Mouse (Mus musculus): ENCODE data around the gene Fgg. TPM values are rescaled to one million over a fixed set of nuclear protein-coding genes. Genes with fewer than 3 reads are reported as not detected.

Gene Fgg
- polyA plus RNA-seq, 1 experiment from 2014 or later = 0.13 TPM

DNA sequence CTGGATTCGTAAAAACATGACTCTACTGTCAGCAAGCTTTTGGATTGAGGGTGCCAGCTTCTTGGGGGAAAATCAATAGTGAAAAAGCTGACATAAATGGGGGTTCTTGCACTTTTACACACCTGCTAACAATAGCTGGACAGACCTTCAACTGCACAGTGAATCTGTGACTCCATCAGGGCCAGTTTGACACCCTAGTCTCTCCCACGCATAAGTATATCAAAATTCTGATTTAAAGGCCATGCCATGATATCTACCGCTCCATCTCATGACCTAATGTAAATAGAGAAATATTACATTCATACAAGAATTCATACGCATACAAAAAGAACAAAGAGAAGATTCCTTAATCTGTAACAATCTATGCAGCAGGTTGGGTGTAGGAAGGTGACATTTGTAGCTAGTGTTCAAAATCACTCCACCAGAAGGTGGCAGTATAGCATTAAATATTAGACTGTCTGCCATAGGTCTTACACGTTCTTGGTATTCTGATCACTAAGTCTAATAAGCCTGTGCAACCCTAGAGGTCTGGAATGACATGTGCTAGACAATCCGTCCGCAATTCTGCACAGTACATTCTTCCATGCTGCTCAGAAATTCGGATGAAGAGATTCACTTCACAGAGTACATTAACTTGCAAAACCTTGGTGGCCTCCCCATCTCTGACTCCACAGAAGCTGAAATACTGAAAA lies 8.6 kb upstream of the Fgg start:
- peak; percentile 92 for ATAC-seq (ENCODE audit: low read depth)
- H3K4me2 ChIP-seq (ENCODE audit: low read depth, low read length) = no peak overlapping the region
- H3K27ac ChIP-seq (replicated peaks; ENCODE audit: low read depth, low read length) = no peak overlapping the region
- 30% methylated on average over 8 of the region's 8 CpGs for WGBS
- no peak overlapping the region for H3K9ac ChIP-seq (ENCODE audit: low read depth, low read length)
- no peaks in the 10 kb centered on the region for H3K36me3 ChIP-seq (ENCODE audit: control insufficient read depth, insufficient read depth, low read length)
- no peaks in the 10 kb centered on the region for H3K9me3 ChIP-seq (ENCODE audit: control insufficient read depth, low read length)
- peaks cover 12% of the 10 kb centered on the region; the same call in 1 of the 2 replicates for H3K27me3 ChIP-seq (replicated peaks; ENCODE audit: control insufficient read depth, insufficient read depth, low read length)
- peak; percentile 91 for DNase-seq (ENCODE audit: low spot score)
- no peaks in the 10 kb centered on the region for H3K4me1 ChIP-seq (ENCODE audit: control insufficient read depth, insufficient read depth, low read length)
- no peak overlapping the region for H3K4me3 ChIP-seq (ENCODE audit: low read depth, low read length)

- Histone ChIP-seq H3K4me3 (ENCODE audit: low read depth, low read length) (no peak overlapping the region), H3K36me3 (ENCODE audit: control insufficient read depth, insufficient read depth, low read length) (no peaks in the 10 kb centered on the region), H3K4me2 (ENCODE audit: low read depth, low read length) (no peak overlapping the region), H3K27ac (replicated peaks; ENCODE audit: low read depth, low read length) (no peak overlapping the region), H3K9ac (ENCODE audit: low read depth, low read length) (no peak overlapping the region), H3K9me3 (ENCODE audit: control insufficient read depth, low read length) (no peaks in the 10 kb centered on the region), H3K27me3 (replicated peaks; ENCODE audit: control insufficient read depth, insufficient read depth, low read length) (peaks cover 8% of the 10 kb centered on the region; the same call in 1 of the 2 replicates), H3K4me1 (ENCODE audit: control insufficient read depth, insufficient read depth, low read length) (no peaks in the 10 kb centered on the region)
- 84% methylated on average over 9 of the region's 9 CpGs for WGBS
- ATAC-seq (ENCODE audit: low read depth) = no peak
- no peak for DNase-seq (ENCODE audit: low spot score)
These were observed 7.5 kb upstream of the Fgg start for GRCm38 (mm10) chr3:82999995-83000394.

GRCm38 (mm10) chr3:83002191-83002590 lies 5.3 kb upstream of the Fgg start:
- no peaks in the 10 kb centered on the region; the same call in 1 of the 2 replicates for H3K27me3 ChIP-seq (replicated peaks; ENCODE audit: control insufficient read depth, insufficient read depth, low read length)
- no peaks in the 10 kb centered on the region for H3K4me1 ChIP-seq (ENCODE audit: control insufficient read depth, insufficient read depth, low read length)
- ATAC-seq (ENCODE audit: low read depth) = no peak
- no peaks in the 10 kb centered on the region for H3K36me3 ChIP-seq (ENCODE audit: control insufficient read depth, insufficient read depth, low read length)
- H3K27ac ChIP-seq (replicated peaks; ENCODE audit: low read depth, low read length) = no peak overlapping the region
- H3K4me3 ChIP-seq (ENCODE audit: low read depth, low read length) = no peak overlapping the region
- no peaks in the 10 kb centered on the region for H3K9me3 ChIP-seq (ENCODE audit: control insufficient read depth, low read length)
- DNase-seq (ENCODE audit: low spot score) = peak; percentile 16
- no peak overlapping the region for H3K4me2 ChIP-seq (ENCODE audit: low read depth, low read length)
- H3K9ac ChIP-seq (ENCODE audit: low read depth, low read length) = no peak overlapping the region
- WGBS = 1% methylated on average over 2 of the region's 2 CpGs

DNA sequence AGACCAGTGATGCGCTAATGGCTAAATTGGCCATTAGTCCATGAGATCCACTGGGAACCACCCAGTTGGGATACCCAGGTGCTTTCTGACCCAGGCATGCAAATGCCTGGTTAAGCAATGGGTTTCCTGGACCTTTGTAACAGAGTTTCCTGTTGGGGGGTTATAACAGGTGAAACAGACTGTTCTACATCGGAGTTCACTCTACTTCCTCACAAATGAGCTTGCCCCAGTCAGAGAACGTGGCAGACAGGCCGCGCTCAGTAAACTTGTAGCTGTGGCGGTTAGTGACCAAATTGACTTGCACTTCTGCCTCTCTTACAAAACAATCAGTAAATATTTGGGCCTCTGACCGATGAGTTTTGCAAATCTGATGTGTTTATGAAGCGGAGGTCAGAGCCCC lies 4.5 kb upstream of the Fgg start:
- DNase-seq (ENCODE audit: low spot score) = no peak
- no peak overlapping the region for H3K4me3 ChIP-seq (ENCODE audit: low read depth, low read length)
- no peaks in the 10 kb centered on the region for H3K9me3 ChIP-seq (ENCODE audit: control insufficient read depth, low read length)
- no peaks in the 10 kb centered on the region for H3K4me1 ChIP-seq (ENCODE audit: control insufficient read depth, insufficient read depth, low read length)
- H3K27ac ChIP-seq (replicated peaks; ENCODE audit: low read depth, low read length) = no peak overlapping the region
- no peak for ATAC-seq (ENCODE audit: low read depth)
- H3K36me3 ChIP-seq (ENCODE audit: control insufficient read depth, insufficient read depth, low read length) = no peaks in the 10 kb centered on the region
- H3K4me2 ChIP-seq (ENCODE audit: low read depth, low read length) = no peak overlapping the region
- WGBS = 89% methylated on average over 8 of the region's 8 CpGs
- no peaks in the 10 kb centered on the region for H3K27me3 ChIP-seq (replicated peaks; ENCODE audit: control insufficient read depth, insufficient read depth, low read length)
- H3K9ac ChIP-seq (ENCODE audit: low read depth, low read length) = no peak overlapping the region

DNA sequence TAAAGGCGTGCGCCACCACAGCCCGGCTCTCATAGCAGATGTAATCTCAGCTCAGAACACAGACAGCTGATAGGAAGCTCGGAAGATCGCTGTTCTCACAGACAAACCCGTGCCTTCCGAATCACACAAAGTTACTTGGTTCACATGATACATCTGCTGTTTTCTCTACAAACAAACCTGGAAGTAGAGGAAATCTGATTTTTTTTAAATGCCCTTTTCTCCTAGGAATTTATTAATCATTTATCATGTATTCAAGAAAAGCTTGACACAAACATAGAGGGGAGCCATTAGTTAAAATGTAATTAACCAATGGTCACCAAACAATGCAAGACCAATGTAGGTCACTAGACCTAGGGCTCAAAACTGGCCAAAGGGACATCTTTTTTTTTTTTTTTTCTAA lies 2.7 kb upstream of the Fgg start:
- Histone ChIP-seq H3K4me1 (ENCODE audit: control insufficient read depth, insufficient read depth, low read length) (no peaks in the 10 kb centered on the region), H3K36me3 (ENCODE audit: control insufficient read depth, insufficient read depth, low read length) (no peaks in the 10 kb centered on the region), H3K27me3 (replicated peaks; ENCODE audit: control insufficient read depth, insufficient read depth, low read length) (no peaks in the 10 kb centered on the region), H3K4me2 (ENCODE audit: low read depth, low read length) (no peak overlapping the region), H3K9ac (ENCODE audit: low read depth, low read length) (no peak overlapping the region), H3K9me3 (ENCODE audit: control insufficient read depth, low read length) (no peaks in the 10 kb centered on the region), H3K27ac (replicated peaks; ENCODE audit: low read depth, low read length) (no peak overlapping the region), H3K4me3 (ENCODE audit: low read depth, low read length) (no peak overlapping the region)
- ATAC-seq (ENCODE audit: low read depth) = no peak
- 84% methylated on average over 7 of the region's 7 CpGs for WGBS
- no peak for DNase-seq (ENCODE audit: low spot score)

GRCm38 (mm10) chr3:83010291-83010690 lies 2.8 kb downstream of the Fgg start:
- Histone ChIP-seq H3K9ac (ENCODE audit: low read depth, low read length) (no peak overlapping the region), H3K27me3 (replicated peaks; ENCODE audit: control insufficient read depth, insufficient read depth, low read length) (no peaks in the 10 kb centered on the region), H3K9me3 (ENCODE audit: control insufficient read depth, low read length) (no peaks in the 10 kb centered on the region), H3K4me3 (ENCODE audit: low read depth, low read length) (no peak overlapping the region), H3K4me1 (ENCODE audit: control insufficient read depth, insufficient read depth, low read length) (no peaks in the 10 kb centered on the region), H3K4me2 (ENCODE audit: low read depth, low read length) (no peak overlapping the region), H3K27ac (replicated peaks; ENCODE audit: low read depth, low read length) (no peak overlapping the region), H3K36me3 (ENCODE audit: control insufficient read depth, insufficient read depth, low read length) (no peaks in the 10 kb centered on the region)
- 77% methylated on average over 11 of the region's 11 CpGs for WGBS
- no peak for DNase-seq (ENCODE audit: low spot score)
- no peak for ATAC-seq (ENCODE audit: low read depth)

- no peak for DNase-seq (ENCODE audit: low spot score)
- no peaks in the 10 kb centered on the region for H3K36me3 ChIP-seq (ENCODE audit: control insufficient read depth, insufficient read depth, low read length)
- no peak overlapping the region for H3K27ac ChIP-seq (replicated peaks; ENCODE audit: low read depth, low read length)
- H3K9me3 ChIP-seq (ENCODE audit: control insufficient read depth, low read length) = no peaks in the 10 kb centered on the region
- H3K4me3 ChIP-seq (ENCODE audit: low read depth, low read length) = no peak overlapping the region
- no peak overlapping the region for H3K9ac ChIP-seq (ENCODE audit: low read depth, low read length)
- WGBS = 91% methylated on average over 4 of the region's 4 CpGs
- no peaks in the 10 kb centered on the region for H3K4me1 ChIP-seq (ENCODE audit: control insufficient read depth, insufficient read depth, low read length)
- no peak for ATAC-seq (ENCODE audit: low read depth)
- H3K4me2 ChIP-seq (ENCODE audit: low read depth, low read length) = no peak overlapping the region
- no peaks in the 10 kb centered on the region for H3K27me3 ChIP-seq (replicated peaks; ENCODE audit: control insufficient read depth, insufficient read depth, low read length)
These were observed 3.6 kb downstream of the Fgg start for GRCm38 (mm10) chr3:83011136-83011535.

DNA sequence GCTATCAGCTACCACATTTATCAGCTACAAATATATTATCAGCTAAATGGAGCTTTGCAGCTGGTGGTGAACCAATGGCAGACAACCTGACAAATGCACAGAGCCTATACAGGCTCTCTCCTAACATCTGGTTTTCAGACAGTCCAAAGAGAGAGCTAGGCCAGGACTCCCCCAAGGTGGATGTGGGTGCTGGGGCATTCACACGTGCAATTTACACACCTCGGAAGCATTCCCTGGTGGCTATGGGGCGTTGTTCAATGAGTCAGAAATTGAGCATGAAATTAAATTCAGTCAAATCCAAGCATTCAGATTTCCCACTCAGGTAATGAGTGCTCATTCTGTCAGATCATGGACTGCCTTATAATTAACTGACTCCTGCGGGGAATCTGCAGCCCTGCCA lies 4.0 kb downstream of the Fgg start:
- Histone ChIP-seq H3K36me3 (ENCODE audit: control insufficient read depth, insufficient read depth, low read length) (no peaks in the 10 kb centered on the region), H3K4me1 (ENCODE audit: control insufficient read depth, insufficient read depth, low read length) (no peaks in the 10 kb centered on the region), H3K27me3 (replicated peaks; ENCODE audit: control insufficient read depth, insufficient read depth, low read length) (no peaks in the 10 kb centered on the region), H3K27ac (replicated peaks; ENCODE audit: low read depth, low read length) (no peak overlapping the region), H3K9me3 (ENCODE audit: control insufficient read depth, low read length) (no peaks in the 10 kb centered on the region), H3K9ac (ENCODE audit: low read depth, low read length) (no peak overlapping the region), H3K4me3 (ENCODE audit: low read depth, low read length) (no peak overlapping the region), H3K4me2 (ENCODE audit: low read depth, low read length) (no peak overlapping the region)
- DNase-seq (ENCODE audit: low spot score) (no peak), ATAC-seq (ENCODE audit: low read depth) (no peak)
- WGBS = 53% methylated on average over 4 of the region's 4 CpGs

GRCm38 (mm10) chr3:83012636-83013035 lies 5.1 kb downstream of the Fgg start:
- WGBS = 92% methylated on average over 19 of the region's 19 CpGs
- Histone ChIP-seq H3K27ac (replicated peaks; ENCODE audit: low read depth, low read length) (no peak overlapping the region), H3K4me1 (ENCODE audit: control insufficient read depth, insufficient read depth, low read length) (no peaks in the 10 kb centered on the region)

More at GRCm38 (mm10) chr3:83012636-83013035, 5.1 kb downstream of the Fgg start:
- Histone ChIP-seq H3K4me3 (ENCODE audit: low read depth, low read length) (no peak overlapping the region), H3K4me2 (ENCODE audit: low read depth, low read length) (no peak overlapping the region), H3K9me3 (ENCODE audit: control insufficient read depth, low read length) (no peaks in the 10 kb centered on the region), H3K27me3 (replicated peaks; ENCODE audit: control insufficient read depth, insufficient read depth, low read length) (no peaks in the 10 kb centered on the region), H3K9ac (ENCODE audit: low read depth, low read length) (no peak overlapping the region), H3K36me3 (ENCODE audit: control insufficient read depth, insufficient read depth, low read length) (no peaks in the 10 kb centered on the region)
- DNase-seq (ENCODE audit: low spot score) (no peak), ATAC-seq (ENCODE audit: low read depth) (no peak)

All from embryonic facial prominence, embryonic 14.5 days (tissue).